27 mouse cellular contexts compared by ENCODE assay signal in genomic region chr19:43044506-43044905, GRCm38 (mm10).
DNase-seq lines count a peak whose midpoint lies in the region; TF ChIP-seq lines count a peak whose summit lies in the region.
"Had no signal": no experiment of that assay in that cellular context is flagged by ENCODE, and none has a peak within 500 bp of the region (broad histone marks: within the 10 kb centered on the region; RNA-seq: fewer than 3 reads in every experiment).

No protein-coding gene starts in this region.

- intact Hi-C loops in left cerebral cortex, postnatal 4 days (cut with DNase I), result no loop called here
- intact Hi-C loops in left cerebral cortex, postnatal 25 days (cut with DNase I), result no loop called here
- intact Hi-C loops in gastrocnemius, adult 2 months (cut with DNase I), result no loop called here

- no peak for TF ChIP-seq CTCF in gastrocnemius, adult 2 months (IDR thresholded peaks at IDR 0.05)

- DNase-seq in embryo, embryonic 10 days (ENCODE audit: low spot score), result peak; percentile 21
- no peak for DNase-seq in embryo, embryonic 9.5 days (ENCODE audit: extremely low spot score)
- peak; percentile 13 for DNase-seq in left cerebral cortex, postnatal 4 days
- no peak for DNase-seq in left cerebral cortex, postnatal 25 days (ENCODE audit: low spot score in 2 of 2)
- peak; percentile 22 for DNase-seq in embryo, embryonic 10.5 days (ENCODE audit: low spot score)
- DNase-seq in retina, postnatal 1 day, result peak; percentile 48
- no peak for DNase-seq in gastrocnemius, adult 2 months
- DNase-seq: adrenal gland, postnatal 10 days; cerebellum, adult 11 months; cerebellum, adult 9-10 months; gastrocnemius, postnatal 10 days; heart, postnatal 14 days; kidney, adult 2 months; kidney, postnatal 36 days; liver, embryonic 13.5 days; lung, adult 18-20 months; lung, postnatal 14 days; thymus, postnatal 4 days had no signal

- no peak overlapping the region for H3K4me3 ChIP-seq in gastrocnemius, adult 2 months
- H3K4me3 ChIP-seq: embryonic facial prominence, embryonic 15.5 days; forebrain, embryonic 15.5 days; hindbrain, embryonic 10.5 days; hindbrain, embryonic 15.5 days; intestine, embryonic 15.5 days; layer of hippocampus, adult 2 months; limb, embryonic 10.5 days; limb, embryonic 15.5 days; liver, embryonic 13.5 days; neural tube, embryonic 13.5 days had no signal

- no peak overlapping the region for H3K27ac ChIP-seq in gastrocnemius, adult 2 months
- H3K27ac ChIP-seq: embryonic facial prominence, embryonic 15.5 days; forebrain, embryonic 15.5 days; hindbrain, embryonic 10.5 days; hindbrain, embryonic 15.5 days; intestine, embryonic 15.5 days; layer of hippocampus, adult 2 months; limb, embryonic 10.5 days; limb, embryonic 15.5 days; liver, embryonic 13.5 days; neural tube, embryonic 13.5 days had no signal

Comparison
In these comparisons a context has a peak if more than half of its experiments do, and no peak if none do; other contexts are left out.
1. DNase-seq: peak in embryo, embryonic 10 days (single experiment), left cerebral cortex, postnatal 4 days (single experiment), embryo, embryonic 10.5 days (single experiment) and retina, postnatal 1 day (single experiment); none in embryo, embryonic 9.5 days (single experiment), left cerebral cortex, postnatal 25 days (0 of 2) and gastrocnemius, adult 2 months (single experiment).